Mouse (Mus musculus): ENCODE data around the gene Gm5105.

GRCm38 (mm10) chr3:138095718-138096117, 28.5 kb upstream of the Gm5105 start:
- no peak for TF ChIP-seq CTCF (IDR thresholded peaks at IDR 0.05; ENCODE audit: low read depth, low read length)
- no peak for TF ChIP-seq POLR2A (IDR thresholded peaks at IDR 0.05; ENCODE audit: extremely low read depth, insufficient read depth, low read length)
